Mouse (Mus musculus): ENCODE measurements around the gene Thrsp.

- TF ChIP-seq CTCF (conservative IDR thresholded peaks at IDR 0.05; ENCODE audit: low read length): no peak
- no peak for TF ChIP-seq POU5F1 (IDR thresholded peaks at IDR 0.05; ENCODE audit: borderline replicate concordance, low read length)
Measured at GRCm38 (mm10) chr7:97411106-97411505, 6.4 kb downstream of the Thrsp start.

Measured in E14TG2a.4 (cell line).